Mouse (Mus musculus): Measurements from ENCODE around the gene Fgf6. TPM values are rescaled to one million over a fixed set of nuclear protein-coding genes. Genes with fewer than 3 reads are reported as not detected.

The Fgf6 gene
- total and polyA plus RNA-seq, 3 experiments: not detected

DNA sequence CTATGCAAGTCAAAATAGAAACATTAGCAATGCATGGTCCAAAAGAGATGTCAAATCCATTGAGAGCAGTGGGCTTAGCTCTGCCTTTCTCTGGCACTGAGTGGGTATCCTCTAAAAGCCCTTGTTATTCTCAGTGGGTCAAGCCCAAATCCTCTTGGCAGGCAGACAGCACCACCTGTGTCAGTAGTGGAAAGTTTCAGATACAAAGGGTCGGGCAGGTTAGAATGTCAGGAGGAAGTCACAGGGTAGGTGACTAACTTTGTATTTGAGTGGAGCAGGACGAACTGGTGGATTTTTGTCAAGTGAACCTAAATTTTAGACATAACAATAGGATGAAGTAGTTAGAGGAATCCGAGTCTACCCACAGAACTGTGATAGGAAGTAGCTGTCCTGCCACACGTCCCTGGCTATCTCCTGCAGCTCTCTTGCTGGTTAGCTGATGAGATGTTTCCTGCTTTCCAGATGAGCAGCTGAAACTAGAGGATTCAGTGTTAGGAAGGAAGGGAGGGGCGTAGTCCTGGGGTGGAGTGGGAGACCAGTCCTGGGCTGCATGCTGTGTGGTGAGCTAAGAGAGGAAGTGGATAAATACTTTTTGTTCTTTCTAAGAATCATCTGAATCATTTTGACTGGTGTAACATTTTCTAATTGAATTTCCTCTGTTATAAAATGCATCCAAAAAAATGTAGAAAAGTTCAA lies 33.7 kb upstream of the Fgf6 start:
- no peak for DNase-seq (ENCODE audit: extremely low read depth)
- H3K27me3 ChIP-seq (replicated peaks): no peaks in the 10 kb centered on the region
- peaks cover 0 to 5% of the 10 kb centered on the region in 2 experiments; a peak in 1 of 4 replicates for H3K4me1 ChIP-seq (ENCODE audit: control insufficient read depth in 1 of 2, insufficient read depth in 2 of 2)
- dilution Hi-C loops (cut with MboI; ENCODE audit: extremely low pct_ligation_motif_present, extremely low pct_unique_long_range_greater_than_20kb, low sequenced_read_pairs) (no loop called here), in situ Hi-C loops (cut with MboI; ENCODE audit: low pct_ligation_motif_present, low pct_unique_long_range_greater_than_20kb, low sequenced_read_pairs) (no loop called here)
- no peaks in the 10 kb centered on the region for H3K9me3 ChIP-seq (replicated peaks; ENCODE audit: low read length)
- H3K4me2 ChIP-seq (ENCODE audit: insufficient read depth, low read depth, poor library complexity, severe bottlenecking): no peak overlapping the region
- peaks cover 7 to 27% of the 10 kb centered on the region in 2 experiments for H3K36me3 ChIP-seq (replicated peaks in 1 of 2; ENCODE audit: control insufficient read depth in 1 of 2, insufficient read depth in 1 of 2, low read length in 1 of 2)
- no peak overlapping the region for H3K27ac ChIP-seq (ENCODE audit: insufficient read depth, low read depth)
- TF ChIP-seq NRF1 (IDR thresholded peaks at IDR 0.05; ENCODE audit: low read depth, low read length): no peak
- no peak for TF ChIP-seq JUND (conservative IDR thresholded peaks at IDR 0.05; ENCODE audit: low read depth, low read length)
- TF ChIP-seq ETS1 (conservative IDR thresholded peaks at IDR 0.05; ENCODE audit: low read depth, low read length): no peak
- TF ChIP-seq CTCF (conservative IDR thresholded peaks at IDR 0.05 in 1 of 2, IDR thresholded peaks at IDR 0.05 in 1 of 2; ENCODE audit: low read depth in 2 of 2, low read length in 2 of 2): no peak
- TF ChIP-seq MAX (IDR thresholded peaks at IDR 0.05; ENCODE audit: low read length): no peak
- TF ChIP-seq BHLHE40 (IDR thresholded peaks at IDR 0.05; ENCODE audit: low read depth, low read length): no peak
- no peak for TF ChIP-seq MEF2A (IDR thresholded peaks at IDR 0.05; ENCODE audit: borderline replicate concordance, low read depth, low read length)
- TF ChIP-seq HCFC1 (IDR thresholded peaks at IDR 0.05; ENCODE audit: low read depth, low read length): no peak
- no peak for TF ChIP-seq ZC3H11A (IDR thresholded peaks at IDR 0.05; ENCODE audit: low read depth, low read length)
- no peaks in the 10 kb centered on the region for H3K79me2 ChIP-seq (replicated peaks; ENCODE audit: control insufficient read depth, extremely low read depth, insufficient read depth, poor library complexity, severe bottlenecking)
- H3K9ac ChIP-seq (ENCODE audit: insufficient read depth, low read depth): no peak overlapping the region
- H3K4me3 ChIP-seq (replicated peaks in 1 of 3; ENCODE audit: low read depth in 2 of 3, low read length in 2 of 3, poor library complexity in 1 of 3): no peak overlapping the region

DNA sequence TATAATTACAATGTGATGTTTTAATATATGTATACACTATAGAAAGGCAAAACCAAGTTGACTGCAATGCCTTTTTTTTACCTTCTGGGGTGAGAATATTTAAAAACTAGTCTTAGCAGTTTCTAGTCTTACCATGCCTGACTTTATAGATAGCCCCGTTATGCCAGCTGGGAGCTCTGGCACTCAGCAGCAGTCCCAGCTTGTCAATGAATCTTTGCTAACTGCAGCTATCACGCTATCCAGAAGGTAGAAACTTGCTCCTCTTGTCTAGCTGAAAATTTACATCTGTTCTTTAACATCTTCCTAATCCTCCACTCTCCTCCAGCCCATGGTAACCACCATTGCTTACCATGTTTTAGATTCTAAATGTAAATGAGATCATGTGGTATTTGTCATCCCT lies 21.7 kb upstream of the Fgf6 start:
- Histone ChIP-seq H3K4me3 (replicated peaks in 1 of 3; ENCODE audit: low read depth in 2 of 3, low read length in 2 of 3, poor library complexity in 1 of 3) (no peak overlapping the region), H3K9me3 (replicated peaks; ENCODE audit: low read length) (peaks cover 2% of the 10 kb centered on the region), H3K27me3 (replicated peaks) (peaks cover 3% of the 10 kb centered on the region), H3K4me1 (ENCODE audit: control insufficient read depth in 1 of 2, insufficient read depth in 2 of 2) (peaks cover 2 to 9% of the 10 kb centered on the region in 2 experiments; a peak in 3 of 4 replicates), H3K79me2 (replicated peaks; ENCODE audit: control insufficient read depth, extremely low read depth, insufficient read depth, poor library complexity, severe bottlenecking) (no peaks in the 10 kb centered on the region), H3K27ac (ENCODE audit: insufficient read depth, low read depth) (no peak overlapping the region), H3K4me2 (ENCODE audit: insufficient read depth, low read depth, poor library complexity, severe bottlenecking) (no peak overlapping the region), H3K36me3 (replicated peaks in 1 of 2; ENCODE audit: control insufficient read depth in 1 of 2, insufficient read depth in 1 of 2, low read length in 1 of 2) (no peaks in the 10 kb centered on the region), H3K9ac (ENCODE audit: insufficient read depth, low read depth) (no peak overlapping the region)
- in situ Hi-C loops (cut with MboI; ENCODE audit: low pct_ligation_motif_present, low pct_unique_long_range_greater_than_20kb, low sequenced_read_pairs): no loop called here
- TF ChIP-seq BHLHE40 (IDR thresholded peaks at IDR 0.05; ENCODE audit: low read depth, low read length): no peak
- TF ChIP-seq ZMIZ1 (IDR thresholded peaks at IDR 0.05; ENCODE audit: low read depth, low read length): no peak
- TF ChIP-seq NELFE (IDR thresholded peaks at IDR 0.05; ENCODE audit: low read depth, low read length): no peak
- TF ChIP-seq RAD21 (IDR thresholded peaks at IDR 0.05; ENCODE audit: low read depth, low read length): no peak
- TF ChIP-seq USF1 (IDR thresholded peaks at IDR 0.05; ENCODE audit: low read depth, low read length): no peak
- no peak for TF ChIP-seq GABPA (IDR thresholded peaks at IDR 0.05; ENCODE audit: insufficient replicate concordance, low read depth, low read length)
- no peak for TF ChIP-seq MYC (IDR thresholded peaks at IDR 0.05; ENCODE audit: low read depth, low read length)
- no peak for TF ChIP-seq RCOR1 (conservative IDR thresholded peaks at IDR 0.05; ENCODE audit: low read depth, low read length)
- TF ChIP-seq ELF1 (IDR thresholded peaks at IDR 0.05; ENCODE audit: low read depth, low read length): no peak
- TF ChIP-seq ZNF384 (IDR thresholded peaks at IDR 0.05; ENCODE audit: low read depth, low read length): no peak
- TF ChIP-seq IRF4 (IDR thresholded peaks at IDR 0.05; ENCODE audit: low read depth, low read length): no peak
- TF ChIP-seq MXI1 (IDR thresholded peaks at IDR 0.05; ENCODE audit: low read depth, low read length): no peak
- TF ChIP-seq EP300 (IDR thresholded peaks at IDR 0.05; ENCODE audit: low read length): no peak
- no peak for TF ChIP-seq SIN3A (IDR thresholded peaks at IDR 0.05; ENCODE audit: low read length)
- TF ChIP-seq USF2 (conservative IDR thresholded peaks at IDR 0.05; ENCODE audit: low read depth, low read length): no peak
- TF ChIP-seq HCFC1 (IDR thresholded peaks at IDR 0.05; ENCODE audit: low read depth, low read length): no peak
- TF ChIP-seq JUND (conservative IDR thresholded peaks at IDR 0.05; ENCODE audit: low read depth, low read length): no peak
- dilution Hi-C loops (cut with MboI; ENCODE audit: extremely low pct_ligation_motif_present, extremely low pct_unique_long_range_greater_than_20kb, low sequenced_read_pairs): no loop called here
- no peak for DNase-seq (ENCODE audit: extremely low read depth)

All from CH12.LX (cell line).